Mouse (Mus musculus): ENCODE measurements around the gene Ryr2. TPM values are rescaled to one million over a fixed set of nuclear protein-coding genes. Genes with fewer than 3 reads are reported as not detected.
"Not testable (repeated sequence)": the region's sequence is repeated elsewhere in the genome, so short reads cannot be mapped to it uniquely, and the experiment has no call there.

The Ryr2 gene
- polyA plus RNA-seq (2016; fragmentation: Nextera tagmentation; extraction: Ambion mirVana), result 0.43 and 0.50 TPM in 2 replicates

DNA sequence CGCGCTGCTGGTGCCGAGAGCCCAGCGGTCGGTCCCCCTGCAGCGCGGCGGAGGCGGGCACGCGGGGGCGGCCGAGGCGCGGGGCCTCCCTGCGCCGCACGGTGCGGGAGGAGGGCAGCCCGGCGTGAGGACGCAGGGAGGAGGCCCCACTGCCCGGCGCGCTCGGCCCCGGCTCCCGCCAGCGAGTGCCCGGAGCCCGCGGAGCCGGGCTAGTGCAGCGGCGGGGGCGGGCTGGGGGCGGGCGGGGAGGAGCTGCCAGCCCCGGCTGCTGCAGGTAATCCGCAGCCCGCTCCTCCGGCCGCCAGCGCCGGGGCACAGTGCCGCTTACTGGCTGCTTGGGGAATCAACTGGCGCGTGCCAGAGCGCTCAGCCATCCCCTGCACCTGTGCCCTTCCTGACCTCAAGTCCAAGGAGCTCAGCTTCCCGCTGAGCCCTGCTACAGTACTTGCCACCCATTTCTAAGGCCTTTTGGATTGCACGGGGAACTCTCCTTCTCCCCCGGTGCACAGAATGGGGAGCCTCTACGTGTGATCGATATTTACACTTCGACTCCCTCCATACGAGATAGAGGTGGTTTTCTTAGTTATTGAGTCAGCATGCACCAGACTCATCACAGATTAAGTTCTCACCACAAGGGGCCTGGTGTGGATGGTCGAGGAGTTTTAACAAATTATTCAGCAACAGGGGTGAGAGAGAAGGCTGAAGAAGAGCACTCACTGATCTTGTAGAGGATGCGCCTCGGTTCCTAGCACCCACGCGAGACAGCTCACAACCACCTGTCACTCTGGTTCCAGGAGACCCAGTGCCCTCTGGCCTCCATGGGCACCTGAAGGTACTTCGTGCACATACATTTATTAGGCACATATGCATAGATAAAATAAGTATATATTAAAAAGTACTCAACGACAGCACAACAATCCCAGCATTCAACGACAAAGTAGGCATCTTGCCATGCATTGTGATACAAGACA, at the start of gene Ryr2:
Gene Ryr2, minus strand, starts transcription at position 284 of the 971 bp plus-strand sequence.
- no peaks in the 10 kb centered on the region for H3K9me3 ChIP-seq
- peaks cover 51% of the 10 kb centered on the region for H3K27me3 ChIP-seq (ENCODE audit: insufficient read depth, poor library complexity, severe bottlenecking)
- WGBS, result 7% methylated on average over 63 of the region's 64 CpGs
- H3K36me3 ChIP-seq, result no peaks in the 10 kb centered on the region
- DNase-seq (ENCODE audit: low spot score), result peak; percentile 79
- H3K4me1 ChIP-seq (replicated peaks), result peaks cover 27% of the 10 kb centered on the region
- H3K27ac ChIP-seq, result peak within 1 kb of the TSS; percentile 82
- H3K4me3 ChIP-seq, result peak within 1 kb of the TSS; percentile 77

DNA sequence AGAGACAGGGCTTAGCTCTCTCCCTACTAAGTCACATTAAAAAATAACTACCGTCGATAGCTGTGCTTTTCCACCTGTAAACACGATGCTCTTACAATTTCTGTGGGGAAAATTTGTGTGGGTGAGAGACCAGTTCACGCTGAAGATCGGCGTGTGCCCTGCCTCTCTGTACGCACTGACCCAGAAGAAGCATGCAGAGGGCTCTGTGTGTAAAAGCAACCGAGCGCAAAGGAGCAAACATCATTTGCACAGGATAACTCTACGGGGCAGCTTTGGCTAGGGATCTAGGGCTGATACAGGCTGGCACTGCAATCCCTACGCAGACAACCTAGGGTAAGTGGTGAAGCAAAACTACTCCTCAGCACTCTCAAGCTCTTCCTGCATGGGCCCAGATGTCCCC, 47.2 kb upstream of the Ryr2 start:
- Histone ChIP-seq H3K9me3 (no peaks in the 10 kb centered on the region), H3K27ac (no peak overlapping the region), H3K4me1 (replicated peaks) (peaks cover 1% of the 10 kb centered on the region; the same call in 1 of the 2 replicates), H3K36me3 (no peaks in the 10 kb centered on the region), H3K4me3 (no peak overlapping the region), H3K27me3 (ENCODE audit: insufficient read depth, poor library complexity, severe bottlenecking) (no peaks in the 10 kb centered on the region)
- 84% methylated on average over 11 of the region's 11 CpGs for WGBS
- no peak for DNase-seq (ENCODE audit: low spot score)

DNA sequence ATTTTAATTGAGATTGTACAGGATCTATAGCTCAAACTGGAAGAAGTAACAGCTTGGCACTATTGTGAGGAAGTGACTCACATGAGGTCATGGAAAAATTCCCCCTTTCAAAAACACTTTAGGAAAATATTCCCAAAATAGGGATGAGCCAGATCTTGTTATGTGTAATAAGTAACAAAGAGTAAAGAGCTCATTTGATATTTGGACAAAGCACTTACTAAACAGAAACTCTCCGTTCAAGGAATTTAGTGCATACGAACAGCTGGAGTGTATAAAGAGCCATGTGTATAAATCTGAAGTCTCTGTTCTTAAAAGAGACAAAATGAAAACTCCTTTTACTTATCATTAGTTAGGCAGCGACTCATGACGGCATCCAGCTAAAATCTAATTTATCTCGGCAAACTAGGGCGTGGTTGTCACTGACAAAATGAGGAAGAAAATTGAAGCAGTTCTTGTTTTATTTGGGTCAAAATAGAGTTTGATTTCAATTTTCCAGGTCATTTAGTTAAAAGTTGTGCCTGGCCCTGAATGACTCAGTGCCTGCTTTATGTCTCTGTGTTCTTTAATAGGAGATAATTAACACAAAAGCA, 40.3 kb upstream of the Ryr2 start:
- no peaks in the 10 kb centered on the region for H3K27me3 ChIP-seq (ENCODE audit: insufficient read depth, poor library complexity, severe bottlenecking)
- H3K9me3 ChIP-seq, result no peaks in the 10 kb centered on the region
- 90% methylated on average over 6 of the region's 6 CpGs for WGBS
- H3K36me3 ChIP-seq, result no peaks in the 10 kb centered on the region
- no peak overlapping the region for H3K4me3 ChIP-seq
- H3K27ac ChIP-seq, result no peak overlapping the region
- no peaks in the 10 kb centered on the region for H3K4me1 ChIP-seq (replicated peaks)
- DNase-seq (ENCODE audit: low spot score), result no peak

- 82% methylated on average over 2 of the region's 2 CpGs for WGBS
- Histone ChIP-seq H3K27ac (no peak overlapping the region), H3K36me3 (no peaks in the 10 kb centered on the region)
These were observed 39.7 kb upstream of the Ryr2 start for GRCm38 (mm10) chr13:12146402-12146801.

GRCm38 (mm10) chr13:12143347-12143746, 36.6 kb upstream of the Ryr2 start:
- Histone ChIP-seq H3K36me3 (no peaks in the 10 kb centered on the region), H3K9me3 (no peaks in the 10 kb centered on the region), H3K4me1 (replicated peaks) (no peaks in the 10 kb centered on the region), H3K4me3 (no peak overlapping the region), H3K27ac (no peak overlapping the region), H3K27me3 (ENCODE audit: insufficient read depth, poor library complexity, severe bottlenecking) (no peaks in the 10 kb centered on the region)
- WGBS, result 85% methylated on average over 5 of the region's 5 CpGs
- no peak for DNase-seq (ENCODE audit: low spot score)

More at GRCm38 (mm10) chr13:12146402-12146801, 39.7 kb upstream of the Ryr2 start:
- H3K9me3 ChIP-seq, result no peaks in the 10 kb centered on the region
- no peak overlapping the region for H3K4me3 ChIP-seq
- H3K4me1 ChIP-seq (replicated peaks), result no peaks in the 10 kb centered on the region
- no peaks in the 10 kb centered on the region for H3K27me3 ChIP-seq (ENCODE audit: insufficient read depth, poor library complexity, severe bottlenecking)
- no peak for DNase-seq (ENCODE audit: low spot score)

- not testable (repeated sequence) for H3K4me3 ChIP-seq; H3K36me3 ChIP-seq; H3K27ac ChIP-seq; DNase-seq (ENCODE audit: low spot score); H3K27me3 ChIP-seq (ENCODE audit: insufficient read depth, poor library complexity, severe bottlenecking); H3K4me1 ChIP-seq (replicated peaks); H3K9me3 ChIP-seq
- whole genome bisulfite sequencing, result 92% methylated on average over 10 of the region's 10 CpGs
These were observed 29.7 kb upstream of the Ryr2 start for GRCm38 (mm10) chr13:12136461-12136860.

- Histone ChIP-seq H3K27me3 (ENCODE audit: insufficient read depth, poor library complexity, severe bottlenecking) (no peaks in the 10 kb centered on the region), H3K36me3 (no peaks in the 10 kb centered on the region), H3K9me3 (no peaks in the 10 kb centered on the region), H3K27ac (no peak overlapping the region), H3K4me1 (replicated peaks) (peaks cover 12% of the 10 kb centered on the region), H3K4me3 (no peak overlapping the region)
- no peak for DNase-seq (ENCODE audit: low spot score)
- WGBS, result 89% methylated on average over 7 of the region's 7 CpGs
These were observed 26.8 kb upstream of the Ryr2 start for GRCm38 (mm10) chr13:12133549-12133948.

DNA sequence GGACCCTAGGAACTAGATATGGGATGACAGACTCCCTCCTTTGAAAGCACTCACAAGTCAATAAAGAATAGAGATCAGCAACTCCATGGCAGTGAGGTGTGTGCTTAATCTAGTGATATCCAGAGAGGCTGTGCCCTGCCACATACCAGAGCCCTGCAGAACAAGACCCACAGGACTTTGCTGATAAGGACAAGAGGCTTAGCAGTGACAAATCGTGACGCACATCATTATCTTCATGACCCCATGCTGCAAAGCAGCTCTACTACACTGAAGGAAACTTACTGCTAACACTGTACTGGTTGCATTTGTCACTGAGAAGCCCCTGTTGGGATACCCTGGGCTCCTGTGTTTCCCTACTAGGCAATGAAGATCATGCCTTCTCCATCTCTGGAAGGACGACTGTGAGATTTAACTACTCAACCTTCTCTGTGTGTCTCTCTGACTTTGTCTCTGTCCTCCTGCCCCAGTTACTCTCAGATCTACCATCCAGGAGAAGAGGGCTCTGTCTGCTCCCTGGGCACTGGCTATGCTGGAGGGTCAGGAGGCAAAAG, 25.5 kb upstream of the Ryr2 start:
- 81% methylated on average over 3 of the region's 3 CpGs for WGBS
- Histone ChIP-seq H3K4me3 (no peak overlapping the region), H3K27ac (no peak overlapping the region), H3K27me3 (ENCODE audit: insufficient read depth, poor library complexity, severe bottlenecking) (no peaks in the 10 kb centered on the region), H3K4me1 (replicated peaks) (peaks cover 12% of the 10 kb centered on the region), H3K36me3 (no peaks in the 10 kb centered on the region), H3K9me3 (no peaks in the 10 kb centered on the region)
- no peak for DNase-seq (ENCODE audit: low spot score)

- no peak for DNase-seq (ENCODE audit: low spot score)
- H3K4me1 ChIP-seq (replicated peaks), result peaks cover 12% of the 10 kb centered on the region
- no peaks in the 10 kb centered on the region for H3K9me3 ChIP-seq
- no peaks in the 10 kb centered on the region for H3K27me3 ChIP-seq (ENCODE audit: insufficient read depth, poor library complexity, severe bottlenecking)
- H3K36me3 ChIP-seq, result no peaks in the 10 kb centered on the region
- 87% methylated on average over 1 of the region's 1 CpGs for WGBS
- H3K27ac ChIP-seq, result no peak overlapping the region
- H3K4me3 ChIP-seq, result no peak overlapping the region
These were observed 22.4 kb upstream of the Ryr2 start for GRCm38 (mm10) chr13:12129121-12129520.

DNA sequence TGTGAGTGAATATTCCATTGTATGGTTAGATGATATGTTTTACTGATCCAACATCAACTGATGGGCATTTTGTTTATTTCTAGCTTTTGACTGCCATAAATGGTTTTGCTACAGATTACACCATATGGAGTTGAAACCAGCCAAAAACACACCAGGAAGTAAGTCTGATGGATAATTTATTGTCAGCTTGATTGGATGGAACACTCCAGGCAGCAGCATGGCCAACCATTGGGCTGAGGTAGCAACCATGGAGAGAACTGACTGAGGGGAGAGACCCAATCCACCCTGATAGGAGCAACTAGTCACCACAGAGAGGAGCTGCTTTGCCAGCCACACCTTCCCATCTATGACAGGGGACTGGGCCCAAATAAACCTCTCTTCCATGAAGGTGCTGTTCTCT, 19.4 kb upstream of the Ryr2 start:
- no peaks in the 10 kb centered on the region for H3K27me3 ChIP-seq (ENCODE audit: insufficient read depth, poor library complexity, severe bottlenecking)
- DNase-seq (ENCODE audit: low spot score), result no peak
- H3K27ac ChIP-seq, result no peak overlapping the region
- no peaks in the 10 kb centered on the region for H3K9me3 ChIP-seq
- H3K4me1 ChIP-seq (replicated peaks), result peaks cover 3% of the 10 kb centered on the region; the same call in 1 of the 2 replicates
- H3K36me3 ChIP-seq, result no peaks in the 10 kb centered on the region
- H3K4me3 ChIP-seq, result no peak overlapping the region

DNA sequence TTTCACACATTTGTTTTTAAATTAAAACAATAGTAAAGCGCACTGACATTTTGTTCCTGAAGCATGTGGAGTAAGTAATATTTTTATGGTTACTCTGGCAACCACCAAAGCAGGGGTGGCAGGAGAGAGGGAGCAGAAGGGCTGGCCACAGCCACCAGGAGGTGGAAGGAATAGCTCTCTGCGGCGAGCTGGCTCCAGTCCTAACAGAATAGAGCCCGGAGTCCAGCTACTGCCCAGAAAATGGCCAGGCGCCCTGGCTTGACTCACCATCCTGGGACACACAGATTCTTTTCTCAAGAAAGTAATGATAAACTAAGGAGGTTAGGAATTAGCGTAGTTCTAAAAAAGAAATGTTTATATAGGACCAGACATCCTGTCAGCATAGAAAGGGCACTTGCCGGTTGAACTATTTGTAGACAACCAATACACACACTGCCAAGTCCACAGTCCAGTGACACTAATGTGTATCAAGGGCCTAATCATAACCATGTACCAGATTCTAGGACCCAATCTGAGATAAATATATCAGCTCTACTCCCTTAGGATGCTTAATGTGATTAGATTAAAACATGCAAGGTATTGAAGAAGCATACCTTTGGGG, 18.3 kb upstream of the Ryr2 start:
- no peaks in the 10 kb centered on the region for H3K27me3 ChIP-seq (ENCODE audit: insufficient read depth, poor library complexity, severe bottlenecking)
- no peaks in the 10 kb centered on the region for H3K4me1 ChIP-seq (replicated peaks)
- WGBS, result 81% methylated on average over 7 of the region's 7 CpGs
- no peak for DNase-seq (ENCODE audit: low spot score)
- no peak overlapping the region for H3K27ac ChIP-seq
- H3K9me3 ChIP-seq, result no peaks in the 10 kb centered on the region
- H3K4me3 ChIP-seq, result no peak overlapping the region
- no peaks in the 10 kb centered on the region for H3K36me3 ChIP-seq

DNA sequence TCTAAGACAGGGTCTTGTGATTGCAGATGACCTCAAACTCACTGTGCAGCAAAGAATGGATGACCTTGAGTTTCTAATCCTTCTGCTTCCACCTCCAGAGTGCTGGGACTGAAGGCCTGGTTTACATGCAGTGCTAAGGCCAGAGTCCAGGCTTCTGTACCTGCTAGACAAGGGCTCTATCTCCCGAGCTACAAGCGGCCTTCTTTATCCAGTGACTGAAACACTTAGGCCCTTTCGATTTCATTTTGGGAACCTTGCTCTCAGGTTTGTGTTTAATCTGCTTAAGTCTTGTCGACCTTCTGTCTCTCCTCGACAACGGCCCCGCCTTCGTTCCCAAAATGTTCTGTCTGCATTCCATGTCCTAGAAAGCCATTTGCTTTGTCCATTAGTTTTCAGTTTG, 8.8 kb upstream of the Ryr2 start:
- 90% methylated on average over 8 of the region's 8 CpGs for WGBS
- no peaks in the 10 kb centered on the region for H3K27me3 ChIP-seq (ENCODE audit: insufficient read depth, poor library complexity, severe bottlenecking)
- H3K4me3 ChIP-seq, result no peak overlapping the region
- no peaks in the 10 kb centered on the region for H3K4me1 ChIP-seq (replicated peaks)
- H3K27ac ChIP-seq, result no peak overlapping the region
- no peaks in the 10 kb centered on the region for H3K9me3 ChIP-seq
- H3K36me3 ChIP-seq, result no peaks in the 10 kb centered on the region
- no peak for DNase-seq (ENCODE audit: low spot score)

GRCm38 (mm10) chr13:12114816-12115215, 8.1 kb upstream of the Ryr2 start:
- 82% methylated on average over 1 of the region's 1 CpGs for WGBS
- no peaks in the 10 kb centered on the region for H3K27me3 ChIP-seq (ENCODE audit: insufficient read depth, poor library complexity, severe bottlenecking)
- no peaks in the 10 kb centered on the region for H3K9me3 ChIP-seq
- no peak overlapping the region for H3K4me3 ChIP-seq
- no peak overlapping the region for H3K27ac ChIP-seq
- H3K36me3 ChIP-seq, result no peaks in the 10 kb centered on the region
- DNase-seq (ENCODE audit: low spot score), result no peak
- no peaks in the 10 kb centered on the region for H3K4me1 ChIP-seq (replicated peaks)
